Mouse (Mus musculus) heart, adult 2 months (tissue): ENCODE results near the gene Ddx28. TPM values are rescaled to one million over a fixed set of nuclear protein-coding genes. Genes with fewer than 3 reads are reported as not detected.

Experiments
- DNase-seq, 2 experiments: peaks; one replicate each; pipeline ENCODE4 v3.0.0; 2021
- H3K27ac ChIP-seq: fragments of 200-600 bp; 2 replicates; pipeline ENCODE4 v1.8.1; 2022
- H3K27me3 ChIP-seq: fragments of 200-500 bp; 2 replicates; pipeline ENCODE4 v1.6.1; 2012; ENCODE audit warnings: mild to moderate bottlenecking, low read length, inconsistent platforms, mixed read lengths; ENCODE audit not compliant: control insufficient read depth, insufficient read depth
- H3K36me3 ChIP-seq: fragments of 200-500 bp; 2 replicates; pipeline ENCODE4 v1.6.1; 2012; ENCODE audit warnings: low read length, inconsistent platforms; ENCODE audit not compliant: control insufficient read depth, insufficient read depth
- H3K4me1 ChIP-seq: fragments of 200-500 bp; 2 replicates; pipeline ENCODE4 v1.6.1; 2011; ENCODE audit warnings: low read length; ENCODE audit not compliant: control insufficient read depth, insufficient read depth
- H3K4me3 ChIP-seq: fragments of 200-600 bp; 2 replicates; pipeline ENCODE4 v1.8.1; 2022
- H3K79me2 ChIP-seq: fragments of 200-500 bp; replicated peaks from 2 replicates; pipeline ENCODE4 v1.6.1; 2012; ENCODE audit warnings: mild to moderate bottlenecking, inconsistent platforms, low read length, moderate library complexity, mixed read lengths; ENCODE audit not compliant: control insufficient read depth, insufficient read depth
- H3K9ac ChIP-seq: fragments of 200-500 bp; 2 replicates; pipeline ENCODE4 v1.6.1; 2012; ENCODE audit warnings: low read depth, mild to moderate bottlenecking, control low read depth, inconsistent platforms, low read length, mixed read lengths
- CTCF ChIP-seq: fragments of 200-600 bp; IDR thresholded peaks from 2 replicates; pipeline ENCODE4 v1.8.1; 2022; ENCODE audit warnings: antibody characterized with exemption, mild to moderate bottlenecking, moderate library complexity
- EP300 ChIP-seq: fragments of 200-500 bp; IDR thresholded peaks from 2 replicates; pipeline ENCODE4 v1.6.1; 2011; ENCODE audit warnings: low read depth, low read length, control low read depth; ENCODE audit not compliant: insufficient read depth
- POLR2A ChIP-seq: fragments of 200-500 bp; IDR thresholded peaks from 2 replicates; pipeline ENCODE4 v1.6.1; 2011; ENCODE audit warnings: mild to moderate bottlenecking, low read depth, low read length, control low read depth; ENCODE audit not compliant: insufficient read depth
- WGBS: fragments of 180-500 bp; shearing (Covaris S2); methylation state at CpG from one replicate; pipeline ENCODE4 v1.1.7; 2018; 5-methylcytosine and 5-hydroxymethylcytosine counted together
- intact Hi-C: fragments of 180-260 bp; cut with DNase I; formaldehyde crosslinking; loops from one replicate; pipeline ENCODE4 v1.15.1; 2025
- polyA plus RNA-seq: library from polyadenylated mRNA; depleted of rRNA; stranded (reverse); fragments of >200 nt; gene quantifications from 2 replicates; pipeline ENCODE4 v1.2.3, GENCODE M21; 2012; rRNA removed
- total RNA-seq, 2 experiments: library from RNA; stranded (reverse); gene quantifications; 2 replicates each; pipeline ENCODE4 v1.2.3; 2021

Gene Ddx28
- total and polyA plus RNA-seq, 3 experiments: 5.7 to 10.0 (median 9.2) TPM

- Histone ChIP-seq H3K4me3 (no peak overlapping the region), H3K27me3 (no peaks in the 10 kb centered on the region), H3K4me1 (peaks cover 28% of the 10 kb centered on the region), H3K36me3 (peaks cover 6% of the 10 kb centered on the region), H3K9ac (no peak overlapping the region), H3K27ac (no peak overlapping the region), H3K79me2 (peaks cover 1% of the 10 kb centered on the region; the same call in 1 of the 2 replicates)
- WGBS: 86% methylated on average over 14 of the region's 14 CpGs
- no peak for DNase-seq
- intact Hi-C loops: no loop called here
- TF ChIP-seq CTCF (no peak), EP300 (no peak), POLR2A (no peak)
These were observed 50.6 kb downstream of the Ddx28 start for GRCm38 (mm10) chr8:105961101-105961500.

Other genes starting within 250 kb of the Ddx28 start
- gene Ranbp10, start 184.5 kb downstream of the Ddx28 start, total RNA-seq: 10 to 100 TPM; 18.0 to 18.5 TPM
- gene Ranbp10, start 184.5 kb downstream of the Ddx28 start, polyA plus RNA-seq: 20.0 and 22.3 TPM in 2 replicates
- gene Tsnaxip1, start 184.2 kb downstream of the Ddx28 start, total RNA-seq: not detected
- 0.20 TPM in 1 of 2 replicates, not detected in the other for gene Tsnaxip1, start 184.2 kb downstream of the Ddx28 start, polyA plus RNA-seq
- gene Cenpt, start 158.6 kb downstream of the Ddx28 start, total RNA-seq: 1 to 10 TPM; 2.3 to 2.7 TPM
- gene Cenpt, start 158.6 kb downstream of the Ddx28 start, polyA plus RNA-seq: 6.0 and 6.4 TPM in 2 replicates
- 10 to 100 TPM; 26.8 to 30.1 TPM for gene Thap11, start 156.8 kb downstream of the Ddx28 start, total RNA-seq
- 33.0 and 42.2 TPM in 2 replicates for gene Thap11, start 156.8 kb downstream of the Ddx28 start, polyA plus RNA-seq
- gene Nutf2, start 151.3 kb downstream of the Ddx28 start, total RNA-seq: 10 to 100 TPM; 35.5 to 39.8 TPM
- gene Nutf2, start 151.3 kb downstream of the Ddx28 start, polyA plus RNA-seq: 56.1 and 67.7 TPM in 2 replicates
- 10 to 100 TPM; 23.2 to 25.4 TPM for gene Edc4, start 131.0 kb downstream of the Ddx28 start, total RNA-seq
- 42.4 and 47.6 TPM in 2 replicates for gene Edc4, start 131.0 kb downstream of the Ddx28 start, polyA plus RNA-seq
- under 1 TPM; 0.41 to 0.57 TPM for gene Nrn1l, start 118.3 kb downstream of the Ddx28 start, total RNA-seq
- gene Nrn1l, start 118.3 kb downstream of the Ddx28 start, polyA plus RNA-seq: 1.0 and 1.6 TPM in 2 replicates
- 10 to 100 TPM; 16.5 to 20.8 TPM for gene Pskh1, start 111.4 kb downstream of the Ddx28 start, total RNA-seq
- 28.7 and 39.7 TPM in 2 replicates for gene Pskh1, start 111.4 kb downstream of the Ddx28 start, polyA plus RNA-seq
- gene Ctrl, start 78.0 kb downstream of the Ddx28 start, total RNA-seq: under 1 TPM in 1 of 2 experiments, not detected in 1; 0.32 TPM
- 0.88 and 1.9 TPM in 2 replicates for gene Ctrl, start 78.0 kb downstream of the Ddx28 start, polyA plus RNA-seq
- 10 to 100 TPM; 58.1 to 68.1 TPM for gene Psmb10, start 73.4 kb downstream of the Ddx28 start, total RNA-seq
- gene Psmb10, start 73.4 kb downstream of the Ddx28 start, polyA plus RNA-seq: 95.9 and 96.5 TPM in 2 replicates
- under 1 TPM; 0.70 to 0.84 TPM for gene Lcat, start 68.5 kb downstream of the Ddx28 start, total RNA-seq
- gene Lcat, start 68.5 kb downstream of the Ddx28 start, polyA plus RNA-seq: 3.9 and 4.1 TPM in 2 replicates
- gene Slc12a4, start 45.8 kb downstream of the Ddx28 start, total RNA-seq: 10 to 100 TPM; 35.0 to 38.1 TPM
- gene Slc12a4, start 45.8 kb downstream of the Ddx28 start, polyA plus RNA-seq: 54.6 and 73.4 TPM in 2 replicates
- not detected for gene Dpep3, start 32.5 kb downstream of the Ddx28 start, total RNA-seq
- gene Dpep3, start 32.5 kb downstream of the Ddx28 start, polyA plus RNA-seq: 0.23 and 0.26 TPM in 2 replicates
- 1 to 10 TPM; 9.1 to 9.4 TPM for gene Dus2, start 20.5 kb downstream of the Ddx28 start, total RNA-seq
- gene Dus2, start 20.5 kb downstream of the Ddx28 start, polyA plus RNA-seq: 7.8 and 11.9 TPM in 2 replicates
- not detected for gene Dpep2nb, start 5.9 kb downstream of the Ddx28 start, total RNA-seq
- not detected in 2 replicates for gene Dpep2nb, start 5.9 kb downstream of the Ddx28 start, polyA plus RNA-seq
- 10 to 100 TPM; 18.9 to 19.2 TPM for gene Nfatc3, start 47.0 kb upstream of the Ddx28 start, total RNA-seq
- 12.2 and 21.8 TPM in 2 replicates for gene Nfatc3, start 47.0 kb upstream of the Ddx28 start, polyA plus RNA-seq
- gene Esrp2, start 125.1 kb upstream of the Ddx28 start, total RNA-seq: under 1 TPM; 0.31 to 0.52 TPM
- 0.29 and 1.1 TPM in 2 replicates for gene Esrp2, start 125.1 kb upstream of the Ddx28 start, polyA plus RNA-seq
- 1 to 10 TPM; 6.5 to 8.6 TPM for gene Pla2g15, start 138.5 kb upstream of the Ddx28 start, total RNA-seq
- 8.0 and 8.4 TPM in 2 replicates for gene Pla2g15, start 138.5 kb upstream of the Ddx28 start, polyA plus RNA-seq
- 10 to 100 TPM; 10.2 to 10.8 TPM for gene Slc7a6, start 157.0 kb upstream of the Ddx28 start, total RNA-seq
- gene Slc7a6, start 157.0 kb upstream of the Ddx28 start, polyA plus RNA-seq: 14.7 and 17.4 TPM in 2 replicates
- 10 to 100 TPM in 1 of 2 experiments, 1 to 10 TPM in 1; 9.6 to 10.7 TPM for gene Slc7a6os, start 199.1 kb upstream of the Ddx28 start, total RNA-seq
- gene Slc7a6os, start 199.1 kb upstream of the Ddx28 start, polyA plus RNA-seq: 7.1 and 8.8 TPM in 2 replicates
- 10 to 100 TPM; 22.9 to 26.3 TPM for gene Prmt7, start 199.1 kb upstream of the Ddx28 start, total RNA-seq
- 21.7 and 32.5 TPM in 2 replicates for gene Prmt7, start 199.1 kb upstream of the Ddx28 start, polyA plus RNA-seq